ENCODE assay signal across 11 mouse cellular contexts in the genomic region with DNA sequence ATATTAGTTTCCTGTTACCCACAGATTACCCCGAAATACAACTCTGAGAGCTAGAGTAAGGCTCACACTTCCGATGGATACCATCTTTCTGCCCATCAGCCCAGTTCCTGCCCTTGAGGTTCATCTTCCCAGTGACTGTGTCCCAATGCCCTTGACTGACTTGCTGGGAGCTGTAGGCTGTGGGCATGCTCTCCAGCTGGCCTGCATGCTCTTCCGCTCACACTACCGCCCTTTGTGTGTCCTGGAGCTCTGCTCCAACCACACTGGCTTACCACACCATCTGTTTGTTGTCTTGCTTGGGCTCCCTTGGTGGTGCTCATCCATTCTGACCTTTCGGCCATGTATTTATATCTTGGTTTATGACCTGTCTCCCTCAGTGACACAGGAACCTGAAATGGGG.
"Had no signal": no experiment of that assay in that cellular context is flagged by ENCODE, and none has a peak within 500 bp of the region (broad histone marks: within the 10 kb centered on the region; RNA-seq: fewer than 3 reads in every experiment).

No protein-coding gene starts in this region.

- H3K4me1 ChIP-seq: liver, embryonic 12.5 days; midbrain, embryonic 13.5 days; neural tube, embryonic 15.5 days had no signal

- H3K9me3 ChIP-seq: limb, embryonic 15.5 days; liver, embryonic 12.5 days; midbrain, embryonic 13.5 days; neural tube, embryonic 15.5 days had no signal

- H3K9ac ChIP-seq: limb, embryonic 15.5 days; liver, embryonic 12.5 days; lung, embryonic 14.5 days; midbrain, embryonic 13.5 days; neural tube, embryonic 15.5 days had no signal

- H3K4me2 ChIP-seq: limb, embryonic 15.5 days; liver, embryonic 12.5 days; lung, embryonic 14.5 days; midbrain, embryonic 13.5 days; neural tube, embryonic 15.5 days had no signal

- DNase-seq: kidney, postnatal 10 days; left cerebral cortex, postnatal 4 days; lung, embryonic 14.5 days; lung, postnatal 10 days; right cerebral cortex, postnatal 25 days; thymus, postnatal 4 days had no signal

- H3K27me3 ChIP-seq: limb, embryonic 15.5 days; liver, embryonic 12.5 days; midbrain, embryonic 13.5 days; neural tube, embryonic 15.5 days had no signal

- H3K4me3 ChIP-seq: limb, embryonic 15.5 days; liver, embryonic 12.5 days; midbrain, embryonic 13.5 days; neural tube, embryonic 15.5 days had no signal

- H3K27ac ChIP-seq: limb, embryonic 15.5 days; liver, embryonic 12.5 days; macrophage; midbrain, embryonic 13.5 days; neural tube, embryonic 15.5 days had no signal

- ATAC-seq: liver, embryonic 12.5 days; midbrain, embryonic 13.5 days had no signal

- H3K36me3 ChIP-seq: limb, embryonic 15.5 days; liver, embryonic 12.5 days; midbrain, embryonic 13.5 days; neural tube, embryonic 15.5 days had no signal
